Mouse (Mus musculus): Measurements from ENCODE around the gene Ttc28.
A peak's percentile ranks its signal among the peaks of the same experiment; 100 is the strongest.

The Ttc28 gene

DNA sequence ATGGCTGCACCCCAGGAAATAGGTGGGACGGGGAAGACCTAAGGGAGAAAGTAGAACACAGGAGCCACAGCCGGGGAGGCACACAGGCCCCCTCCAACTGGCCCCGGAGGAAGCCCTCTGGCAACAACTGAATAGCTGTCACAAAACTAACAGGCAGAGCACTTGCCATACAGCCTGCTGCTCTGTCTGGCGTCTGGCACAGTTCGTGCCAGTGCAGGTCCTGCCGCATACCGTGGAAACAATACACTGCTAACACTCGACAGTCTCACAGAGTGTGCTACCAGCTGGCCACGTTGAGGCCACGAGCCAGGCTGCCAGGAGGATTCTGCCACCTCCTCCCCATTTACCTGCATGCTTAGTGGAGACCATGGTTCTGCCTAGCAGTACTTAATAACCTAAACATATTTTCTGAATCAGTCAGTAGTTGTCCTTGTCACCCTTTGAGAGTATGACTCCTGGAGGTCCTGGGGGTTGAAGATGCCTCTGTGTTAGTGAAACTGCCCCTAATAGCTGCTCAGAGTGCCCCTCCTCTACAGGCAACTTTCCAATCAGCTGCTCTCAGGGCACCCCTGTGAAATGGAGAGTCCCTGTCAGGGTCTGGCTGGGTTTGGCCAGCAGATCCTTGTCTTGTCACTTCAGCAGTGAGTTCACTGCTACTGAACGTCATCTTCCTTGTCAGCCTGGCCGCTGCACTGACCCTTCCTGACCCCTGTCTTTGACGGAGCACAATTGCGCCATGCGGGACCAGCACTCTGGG is 390.8 kb downstream of the Ttc28 start:
- no peak for DNase-seq (ENCODE audit: low spot score in 2 of 2)

DNA sequence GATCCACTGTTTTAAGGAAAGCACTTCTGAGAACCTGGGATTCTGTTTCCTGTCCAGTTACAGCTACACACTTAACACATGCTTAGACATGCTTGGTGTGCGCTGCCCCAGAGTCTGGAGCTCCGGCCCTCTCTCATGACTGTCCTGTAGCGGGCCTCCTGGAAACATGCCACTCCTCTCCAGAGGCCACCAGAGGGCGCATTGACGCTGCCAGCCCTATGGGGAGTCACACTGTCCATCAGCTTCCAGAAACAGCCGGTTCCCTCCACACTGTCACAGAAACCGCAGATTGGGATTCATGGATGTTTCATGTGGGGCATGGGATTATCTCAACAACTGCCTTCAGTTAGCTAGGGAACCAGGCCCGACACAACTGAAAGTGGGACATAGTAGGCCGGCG is 394.0 kb downstream of the Ttc28 start:
- peak; percentile 78 to 89 for DNase-seq (ENCODE audit: low spot score in 2 of 2)

DNA sequence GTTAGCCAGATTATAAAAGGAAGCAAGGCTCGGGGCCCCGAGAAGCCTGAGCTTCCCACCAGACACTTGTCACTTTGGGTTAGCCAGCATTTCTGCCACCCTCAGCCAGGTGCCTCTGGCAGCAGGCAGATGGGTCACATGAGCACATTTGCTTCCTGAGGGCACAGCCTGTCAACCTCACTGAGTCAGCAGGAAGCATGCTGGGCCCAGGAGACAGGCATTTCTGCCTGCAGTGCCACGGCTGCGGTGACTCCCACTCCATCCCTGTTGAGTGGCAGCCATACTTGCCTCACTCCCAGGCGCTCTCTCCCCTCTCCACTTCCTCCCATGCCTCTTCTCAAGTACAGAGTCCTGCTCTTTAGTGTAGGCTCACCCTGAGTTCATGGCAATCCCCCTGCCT is 395.3 kb downstream of the Ttc28 start:
- DNase-seq (ENCODE audit: low spot score in 2 of 2), result no peak

DNA sequence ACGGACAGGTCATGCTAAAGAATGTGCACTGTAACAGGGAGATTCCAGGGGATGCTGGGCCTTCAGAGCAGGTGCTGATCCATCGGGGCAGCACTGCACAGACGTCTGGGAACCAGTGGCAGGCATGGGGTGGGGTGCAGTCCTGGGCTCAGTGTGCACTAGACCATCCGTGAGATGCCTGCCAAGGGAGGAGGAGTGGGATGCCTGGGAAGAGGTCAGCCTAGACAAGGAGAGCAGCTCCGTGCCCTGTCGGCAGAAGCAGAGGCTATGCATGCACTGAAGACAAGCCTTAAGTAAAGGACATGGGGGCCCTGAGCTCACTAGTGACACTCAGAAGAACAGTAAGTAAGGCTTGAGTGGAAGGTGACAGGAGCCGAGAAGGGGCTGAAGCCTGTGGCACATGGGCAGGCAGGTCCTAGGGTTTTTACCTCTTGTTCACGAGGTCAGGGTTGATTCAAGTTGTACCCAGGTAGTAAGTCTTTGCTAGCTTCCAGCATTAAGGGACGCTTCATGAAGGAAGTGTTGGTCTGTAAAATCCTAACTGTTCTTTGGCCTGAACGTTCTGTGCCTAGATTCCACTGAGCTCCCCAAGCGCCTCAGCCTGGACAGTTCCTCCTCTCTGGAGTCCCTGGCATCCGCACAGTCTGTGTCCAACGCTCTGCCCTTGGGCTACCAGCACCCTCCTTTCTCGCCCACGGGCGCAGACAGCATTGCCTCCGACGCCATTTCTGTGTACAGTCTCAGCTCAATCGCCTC is 405.0 kb downstream of the Ttc28 start:
- DNase-seq (ENCODE audit: low spot score in 2 of 2), result no peak

DNA sequence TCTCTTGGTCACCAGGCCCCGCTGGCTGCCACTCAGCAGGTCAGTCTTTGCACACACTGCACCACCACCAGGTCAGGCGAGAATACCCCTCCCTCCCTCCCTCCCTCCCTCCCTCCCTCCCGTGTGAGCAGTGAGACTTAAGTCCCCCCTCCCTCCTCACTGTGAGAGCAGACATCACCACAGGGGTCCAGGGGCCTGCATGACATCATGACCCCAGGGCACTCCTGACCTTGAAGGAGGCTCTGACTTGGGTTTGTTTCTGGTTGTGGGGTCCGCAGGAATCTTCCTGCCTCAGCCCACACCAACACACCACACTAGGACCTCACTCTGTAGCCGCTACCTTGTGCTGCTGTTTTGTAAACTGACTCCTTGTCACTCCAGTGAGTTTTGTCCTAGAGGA is 408.0 kb downstream of the Ttc28 start:
- DNase-seq (ENCODE audit: low spot score in 2 of 2), result no peak

DNA sequence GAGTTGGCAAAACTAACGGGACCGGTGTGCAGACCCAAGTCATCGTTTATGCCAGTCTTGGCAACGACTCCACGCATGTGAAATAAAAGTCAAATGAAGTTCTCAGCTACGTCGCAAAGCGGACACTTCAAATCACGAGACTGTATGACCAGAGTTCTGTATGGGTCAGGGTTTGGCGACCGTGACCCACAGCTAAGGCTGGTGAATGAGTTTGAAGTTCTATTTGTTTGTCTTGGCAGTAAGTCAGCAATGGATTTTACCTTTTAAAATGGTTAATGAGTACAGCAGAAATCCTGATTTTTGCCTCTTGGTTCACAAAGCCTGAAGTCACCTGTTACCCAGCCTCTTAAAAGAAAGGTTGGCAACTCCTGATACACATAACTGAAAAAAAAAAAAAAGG is 408.9 kb downstream of the Ttc28 start:
- DNase-seq (ENCODE audit: low spot score in 2 of 2), result no peak

DNA sequence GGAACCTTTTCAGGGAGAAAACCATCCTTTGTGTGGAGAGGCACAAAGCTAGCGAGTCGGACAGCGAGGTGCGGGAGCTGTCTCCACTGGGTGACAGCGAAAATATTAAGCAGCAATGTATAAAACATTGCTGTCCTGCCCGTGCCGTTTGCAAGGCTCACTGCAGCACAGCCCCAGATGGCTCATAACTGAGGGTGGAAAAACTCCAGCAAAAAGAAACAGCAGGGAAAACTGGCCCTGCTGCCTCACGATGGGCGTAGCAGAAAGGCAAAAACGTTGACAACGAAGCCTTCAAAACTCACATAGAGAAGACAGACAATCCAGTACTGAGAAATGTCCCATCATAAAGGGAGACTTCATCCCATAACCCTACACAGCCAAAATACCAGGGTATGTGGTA is 410.5 kb downstream of the Ttc28 start:
- DNase-seq (ENCODE audit: low spot score in 2 of 2), result no peak

DNA sequence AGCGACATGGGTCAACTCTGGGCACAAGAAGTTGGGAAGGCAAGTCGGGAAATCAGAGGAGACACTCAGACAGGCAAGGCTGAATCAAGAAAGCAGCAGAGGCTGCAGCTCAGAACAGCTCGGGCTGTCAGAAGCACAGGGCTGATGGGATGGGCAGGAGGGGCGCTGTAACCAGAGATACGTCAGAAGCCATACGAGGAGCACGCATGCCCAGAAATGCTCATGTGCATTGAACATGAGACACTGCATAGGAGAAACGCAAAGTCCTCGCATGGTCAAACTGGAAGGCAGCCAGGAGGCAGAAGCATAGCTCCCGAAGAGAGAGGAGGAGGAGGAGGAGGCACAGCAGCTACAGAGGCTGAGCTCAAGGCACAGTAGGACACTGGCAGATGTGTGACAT is 412.0 kb downstream of the Ttc28 start:
- DNase-seq (ENCODE audit: low spot score in 2 of 2), result no peak

DNA sequence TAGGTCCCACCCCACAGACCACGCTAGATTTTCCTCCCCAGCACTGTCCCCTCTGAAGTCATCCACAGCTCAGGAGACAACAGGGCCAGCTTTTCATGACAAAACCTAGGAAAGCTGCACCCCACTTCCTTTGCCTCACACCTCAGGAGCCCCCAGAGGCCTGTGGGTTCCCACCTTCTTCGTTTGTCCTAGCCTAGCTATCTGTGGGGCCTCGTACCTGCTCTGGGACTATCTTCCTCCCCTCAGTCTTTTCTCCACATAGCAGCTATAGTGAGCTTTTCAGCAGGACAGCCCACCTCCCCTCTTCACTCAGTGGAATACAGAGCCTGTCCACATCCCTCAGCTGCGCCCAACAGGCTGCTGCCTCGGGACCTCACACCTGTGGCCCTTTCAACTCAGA is 418.2 kb downstream of the Ttc28 start:
- DNase-seq (ENCODE audit: low spot score in 2 of 2), result no peak

DNA sequence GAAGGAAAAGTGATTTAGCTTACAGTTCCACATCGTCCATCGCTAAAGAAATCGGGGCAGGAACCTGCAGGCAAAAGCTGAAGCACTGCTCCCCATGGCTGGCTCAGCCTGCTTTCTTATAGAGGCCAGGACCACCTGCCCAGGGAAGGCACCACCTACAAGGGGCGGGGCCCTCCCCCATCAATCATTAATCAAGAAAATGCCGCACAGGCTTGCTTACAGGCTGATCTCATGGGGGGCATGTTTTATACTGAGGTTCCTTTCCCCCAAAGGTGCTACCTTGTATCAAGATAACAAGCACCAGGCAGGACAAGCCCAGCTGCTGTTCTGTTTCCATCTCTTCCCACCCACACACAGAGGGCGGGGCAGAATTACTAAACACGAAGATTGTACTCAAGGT is 419.1 kb downstream of the Ttc28 start:
- no peak for DNase-seq (ENCODE audit: low spot score in 2 of 2)

DNA sequence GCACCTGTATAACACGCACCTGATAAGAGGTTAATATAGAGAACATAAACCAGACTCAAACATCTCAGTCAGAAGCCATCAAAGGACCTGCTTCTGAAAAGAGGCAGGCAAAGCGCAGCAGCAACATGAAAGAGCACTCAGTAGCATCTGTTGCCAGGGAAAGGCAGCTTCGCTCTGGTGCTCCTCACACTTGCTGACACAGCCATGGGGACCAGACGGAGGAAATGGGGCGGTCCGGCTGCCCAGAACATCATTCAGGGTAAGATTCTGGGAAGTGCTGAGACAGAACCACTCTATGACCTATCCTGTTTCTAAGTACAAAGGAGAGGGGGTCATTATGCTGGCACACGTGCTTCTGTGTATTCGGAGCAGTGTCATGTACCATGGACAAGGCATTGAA is 421.2 kb downstream of the Ttc28 start:
- DNase-seq (ENCODE audit: low spot score in 2 of 2), result no peak

DNA sequence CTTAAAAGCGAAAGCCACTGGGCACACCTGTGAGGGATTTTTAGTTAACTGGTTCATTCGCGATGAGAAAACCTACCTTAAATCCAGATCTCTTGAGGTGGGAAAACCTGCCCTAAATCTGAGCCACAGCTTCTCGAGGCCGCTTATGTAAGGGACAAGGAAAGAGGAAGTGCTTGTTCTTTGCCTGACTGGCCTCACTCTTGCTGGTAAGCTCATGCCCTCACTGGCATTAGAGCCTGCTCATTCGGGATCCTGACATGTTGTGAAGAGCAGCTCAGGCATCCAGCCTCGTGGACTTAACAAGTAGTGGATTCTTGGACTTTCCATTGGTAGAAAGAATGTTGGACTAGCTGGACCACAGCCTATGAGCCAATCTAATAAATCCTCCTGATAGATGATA is 422.1 kb downstream of the Ttc28 start:
- no peak for DNase-seq (ENCODE audit: low spot score in 2 of 2)

DNA sequence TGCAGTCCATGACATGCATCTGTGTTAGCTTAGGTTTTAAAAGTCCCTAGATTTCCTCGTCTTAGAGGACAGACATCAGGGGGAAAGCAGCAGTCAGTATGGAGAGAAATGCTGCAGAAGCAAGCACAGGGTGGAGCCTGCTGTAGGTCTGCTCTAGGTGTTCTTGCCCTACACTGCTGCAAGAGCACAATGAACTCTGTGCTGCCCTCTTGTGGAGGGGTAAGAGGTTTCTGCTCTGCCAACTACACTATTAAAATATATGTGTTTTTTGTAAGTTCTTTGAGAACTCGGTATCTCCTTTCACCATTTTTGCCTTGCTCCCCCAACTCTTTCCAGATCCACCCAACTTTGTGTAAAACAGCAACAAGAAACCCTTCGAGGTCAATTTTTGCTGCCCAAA is 425.1 kb downstream of the Ttc28 start:
- no peak for DNase-seq (ENCODE audit: low spot score in 2 of 2)

DNA sequence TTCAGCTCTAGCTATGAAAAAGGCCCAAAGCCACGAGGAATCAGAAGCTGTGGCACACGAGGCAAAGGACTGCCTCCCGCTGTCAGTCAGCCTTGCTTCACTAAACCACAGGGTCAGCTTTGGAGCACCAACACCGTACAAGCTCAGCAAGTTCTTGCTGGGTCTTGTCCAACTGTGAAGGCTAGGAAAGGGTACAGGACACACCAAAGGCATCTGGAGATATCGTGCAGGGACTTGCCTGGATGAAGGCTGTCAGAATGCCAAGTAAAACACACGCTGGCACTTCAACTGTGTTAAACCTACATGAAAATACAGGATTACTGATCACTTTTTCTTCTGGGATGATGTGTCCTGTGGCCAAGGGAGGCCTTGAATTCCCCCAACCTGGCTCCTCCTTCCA is 430.6 kb downstream of the Ttc28 start:
- no peak for DNase-seq (ENCODE audit: low spot score in 2 of 2)

DNA sequence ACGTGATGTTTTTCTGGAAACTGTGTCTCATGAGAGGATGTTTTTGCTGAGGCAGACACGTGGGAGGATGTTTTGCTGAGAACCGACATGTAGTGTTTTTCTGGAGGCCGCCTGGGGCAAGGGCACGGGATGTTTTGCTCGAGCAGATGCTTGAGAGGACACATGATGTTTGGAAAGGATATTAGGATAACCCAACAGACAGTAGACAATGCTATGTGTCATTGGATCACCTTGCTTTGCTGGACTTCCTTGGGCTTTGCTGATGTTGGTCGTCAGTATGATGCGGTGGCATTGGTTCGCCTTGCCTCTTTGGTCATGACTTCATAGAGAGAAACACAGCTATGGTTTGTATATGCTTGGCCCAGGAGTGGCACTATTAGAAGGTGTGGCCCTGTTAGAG is 434.2 kb downstream of the Ttc28 start:
- no peak for DNase-seq (ENCODE audit: low spot score in 2 of 2)

DNA sequence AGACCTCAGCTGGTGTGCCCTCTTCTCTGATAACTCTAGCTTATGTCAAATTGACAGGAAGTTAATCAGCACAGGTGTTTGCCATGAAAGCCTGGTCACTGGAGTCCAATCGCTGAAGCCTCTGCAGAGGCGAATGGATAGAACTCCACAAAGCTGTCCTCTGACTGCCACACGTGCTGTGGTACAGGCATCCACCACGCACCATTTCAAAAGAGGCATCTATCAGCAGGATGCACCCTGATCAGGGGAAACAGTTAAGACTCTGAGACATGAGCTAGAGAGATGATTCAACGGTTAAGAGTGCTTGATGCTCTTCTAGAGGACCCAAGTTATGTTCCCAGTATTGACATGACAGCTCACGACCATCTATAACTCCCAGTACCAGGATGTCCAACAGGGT is 435.5 kb downstream of the Ttc28 start:
- DNase-seq (ENCODE audit: low spot score in 2 of 2), result no peak

DNA sequence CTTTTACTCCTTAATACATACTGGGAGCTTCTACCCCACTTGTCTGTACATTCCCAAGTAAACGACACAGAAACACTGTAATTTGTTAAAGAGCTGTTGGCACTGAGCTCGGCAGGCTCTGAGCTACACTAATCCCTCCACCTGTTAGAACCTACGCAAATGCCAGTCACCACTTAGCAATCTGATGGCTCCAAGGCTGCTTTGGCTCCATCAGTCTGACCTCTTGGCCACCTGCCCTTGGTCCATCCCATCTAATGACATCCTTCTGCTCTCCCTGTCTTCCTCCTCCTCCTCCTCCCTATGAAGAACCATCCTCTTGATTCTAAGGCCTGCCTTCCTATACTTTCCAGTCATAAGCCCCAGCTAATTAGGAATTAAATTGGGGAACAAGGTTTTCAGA is 437.9 kb downstream of the Ttc28 start:
- no peak for DNase-seq (ENCODE audit: low spot score in 2 of 2)

DNA sequence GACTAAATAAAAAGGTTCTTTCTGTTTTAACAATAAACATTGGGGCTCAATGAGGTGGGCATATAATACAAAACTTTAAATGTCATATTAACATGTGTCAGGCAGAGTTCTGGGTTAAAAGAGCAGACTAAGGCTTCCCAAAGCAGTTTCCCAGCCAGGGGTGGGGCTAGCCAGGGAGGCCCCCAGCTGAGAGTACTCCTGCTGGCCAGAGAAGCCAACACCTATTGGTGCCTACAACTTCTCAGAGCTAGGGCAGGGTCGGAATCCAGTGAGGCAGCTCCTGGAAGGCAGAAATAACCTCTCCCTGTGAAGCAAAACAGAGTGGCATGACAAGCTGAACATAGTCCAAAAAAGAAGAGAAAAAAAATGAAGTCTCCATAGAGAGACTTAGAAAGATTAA is 439.3 kb downstream of the Ttc28 start:
- DNase-seq (ENCODE audit: low spot score in 2 of 2), result no peak

DNA sequence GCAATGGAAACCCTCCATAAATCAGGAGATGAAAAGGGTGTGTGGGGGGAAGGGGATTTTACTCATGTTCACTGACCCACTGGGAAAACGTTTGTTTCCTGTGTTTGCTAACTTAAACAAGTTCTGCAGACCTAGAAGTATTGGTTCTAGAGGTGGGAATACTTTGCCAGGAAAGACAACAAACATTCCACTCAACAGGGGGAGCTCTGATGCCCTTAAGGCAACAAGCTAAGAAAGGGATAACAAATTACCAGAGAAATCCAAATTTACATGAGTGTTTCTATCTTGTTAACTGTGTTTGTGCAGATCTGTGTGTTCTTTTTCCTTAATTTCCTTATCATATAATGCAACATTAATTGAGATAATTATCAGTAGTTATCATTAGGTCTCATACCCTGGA is 446.2 kb downstream of the Ttc28 start:
- no peak for DNase-seq (ENCODE audit: low spot score in 2 of 2)

DNA sequence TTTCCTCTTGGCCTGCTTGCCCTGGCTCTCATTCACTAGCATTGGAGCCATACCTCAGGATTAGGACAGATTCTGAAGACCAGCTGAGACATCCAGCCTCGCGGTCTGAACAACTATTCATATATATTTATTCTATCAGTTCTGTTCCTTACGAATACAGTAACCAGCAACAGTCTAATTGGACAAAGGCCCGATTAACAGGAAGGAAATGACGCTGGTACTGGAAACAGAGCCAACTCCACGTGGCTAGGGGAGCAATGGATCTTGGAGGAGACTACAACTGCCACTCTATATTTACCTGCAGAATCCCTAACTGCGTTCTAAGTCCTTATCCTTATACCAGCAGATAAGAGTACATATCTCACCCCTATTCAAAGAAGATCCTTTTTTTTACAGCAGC is 447.8 kb downstream of the Ttc28 start:
- no peak for DNase-seq (ENCODE audit: low spot score in 2 of 2)

DNA sequence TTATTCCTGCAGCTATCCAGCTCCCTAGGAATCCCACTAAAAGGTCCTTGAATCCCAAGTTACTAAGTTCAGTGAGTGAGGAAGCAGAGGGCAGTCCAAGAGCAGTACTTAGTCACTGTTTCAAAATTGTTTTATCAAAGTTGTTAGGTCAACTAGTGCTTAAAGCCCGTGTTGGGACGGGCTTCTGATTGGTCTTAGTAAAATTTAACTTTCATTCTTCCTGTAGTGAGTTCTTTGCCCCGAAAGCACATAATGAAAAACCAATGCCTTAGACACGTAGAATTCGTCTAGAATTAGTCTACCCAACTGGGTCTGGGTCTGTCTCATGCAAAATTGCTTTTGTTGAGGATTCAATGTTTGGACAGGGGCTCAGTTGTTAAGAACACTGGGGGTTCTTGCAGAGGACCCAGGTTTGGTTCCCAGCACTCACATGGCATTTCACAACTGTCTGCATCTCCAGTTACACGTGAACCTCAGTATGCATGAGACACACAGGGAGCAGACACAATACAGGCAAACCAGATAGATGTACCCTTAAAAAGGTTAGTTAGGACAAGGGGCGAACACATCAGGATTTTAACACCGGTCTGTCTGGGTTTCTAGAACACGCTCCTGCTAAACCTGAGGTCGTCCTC is 450.3 kb downstream of the Ttc28 start:
- no peak for DNase-seq (ENCODE audit: low spot score in 2 of 2)

DNA sequence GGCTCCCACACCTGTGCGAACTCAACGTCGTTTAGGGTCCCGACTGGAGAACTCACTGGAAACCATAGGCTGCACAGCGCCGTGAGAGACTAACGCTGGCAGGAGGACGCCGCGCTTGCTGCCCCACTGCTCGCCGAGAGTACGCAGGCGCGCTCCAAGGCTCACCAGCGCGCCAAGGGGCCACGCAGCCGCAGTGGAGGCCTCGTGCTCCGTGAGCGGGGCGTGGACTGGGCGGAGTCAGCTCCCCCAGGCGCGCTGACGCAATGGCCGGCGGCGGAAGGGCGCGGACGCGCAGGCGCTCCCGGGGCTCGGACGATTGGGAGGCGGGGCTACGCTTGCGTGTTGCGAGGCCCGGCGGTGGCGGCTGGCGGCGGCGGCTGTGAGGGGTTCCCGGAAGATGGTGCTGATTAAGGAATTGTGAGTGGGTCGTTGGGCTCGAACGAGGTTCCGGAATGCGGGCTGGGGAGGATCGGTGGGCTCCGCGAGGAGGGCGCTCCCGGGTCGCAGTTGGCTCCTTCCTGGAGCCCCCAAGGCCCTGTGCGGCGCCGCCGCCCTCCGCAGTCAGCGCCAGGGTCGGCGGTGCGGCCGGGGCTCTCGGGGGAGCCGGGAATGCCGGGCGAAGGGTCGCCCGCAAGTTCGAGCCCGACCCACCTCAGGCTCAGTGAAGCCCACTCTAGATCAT is 451.0 kb downstream of the Ttc28 start, which contains the start of gene Pitpnb:
TSS of gene Pitpnb (plus strand) at position 347 of the 682 bp plus-strand sequence.
- DNase-seq (ENCODE audit: low spot score in 2 of 2), result peak; percentile 98 to 99

DNA sequence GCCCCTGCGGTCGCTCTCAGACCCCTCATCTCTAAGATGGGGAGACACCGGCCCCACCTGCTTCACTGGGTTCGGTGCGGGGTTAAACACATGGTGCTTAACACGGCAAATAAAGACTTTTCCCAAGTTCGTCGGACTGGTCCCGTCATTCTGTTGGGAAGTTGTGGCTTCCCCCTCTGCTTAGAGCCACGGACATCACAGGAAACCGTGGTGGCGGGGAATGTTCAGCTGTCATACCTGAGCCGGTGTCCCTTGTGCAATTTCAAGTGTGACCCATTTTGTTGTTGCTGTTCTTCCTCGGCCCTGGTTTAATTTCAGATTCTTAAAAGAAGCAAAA is 451.5 kb downstream of the Ttc28 start:
- no peak for DNase-seq (ENCODE audit: low spot score in 2 of 2)

Data from cerebellum, postnatal 4 days (tissue).